Mouse (Mus musculus) brain, embryonic 14.5 days (tissue): ENCODE measurements at regions not wholly inside any gene's neighbourhood (a gene's known extent, or its start where the extent isn't known, plus 50 kb on each side); places are given as distances from the start of the nearest gene placed in this dataset.

ENCODE experiments used
- CTCF ChIP-seq: fragments of 200-500 bp; IDR thresholded peaks from 2 replicates; pipeline ENCODE4 v1.5.1; 2012; ENCODE audit warnings: inconsistent platforms, mild to moderate bottlenecking, moderate library complexity, borderline replicate concordance; ENCODE audit not compliant: insufficient read depth, insufficient read length; ENCODE audit errors: extremely low read depth
- POLR2A ChIP-seq: fragments of 200-500 bp; IDR thresholded peaks from 2 replicates; pipeline ENCODE4 v1.6.1; 2012; ENCODE audit warnings: mild to moderate bottlenecking, inconsistent platforms, borderline replicate concordance; ENCODE audit not compliant: poor library complexity, insufficient read depth, insufficient read length, severe bottlenecking; ENCODE audit errors: extremely low read depth

DNA sequence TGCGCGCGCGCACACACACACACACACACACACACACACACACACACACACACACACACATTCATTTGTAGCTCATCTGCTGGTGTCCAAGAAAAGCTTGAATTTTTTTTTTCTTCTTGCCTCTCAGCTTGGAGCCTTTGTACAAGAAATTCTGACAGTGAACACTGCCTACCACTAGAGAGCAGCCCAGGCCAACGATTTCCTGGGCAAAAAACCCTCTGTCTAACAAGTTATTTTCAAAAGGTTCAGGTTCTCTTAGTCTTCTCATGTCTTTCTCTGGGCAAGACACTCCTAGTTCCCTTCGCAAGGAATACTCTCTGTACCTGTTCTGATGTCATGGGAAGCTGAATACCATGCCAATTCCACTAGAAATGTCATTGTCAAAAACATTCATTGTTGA is 171.9 kb downstream of the Dio2 start:
- TF ChIP-seq CTCF (peak; percentile 68; the same call in 1 of the 2 replicates), POLR2A (no peak)
